Mouse (Mus musculus): ENCODE results near the gene Eif2ak3.

Gene Eif2ak3

DNA sequence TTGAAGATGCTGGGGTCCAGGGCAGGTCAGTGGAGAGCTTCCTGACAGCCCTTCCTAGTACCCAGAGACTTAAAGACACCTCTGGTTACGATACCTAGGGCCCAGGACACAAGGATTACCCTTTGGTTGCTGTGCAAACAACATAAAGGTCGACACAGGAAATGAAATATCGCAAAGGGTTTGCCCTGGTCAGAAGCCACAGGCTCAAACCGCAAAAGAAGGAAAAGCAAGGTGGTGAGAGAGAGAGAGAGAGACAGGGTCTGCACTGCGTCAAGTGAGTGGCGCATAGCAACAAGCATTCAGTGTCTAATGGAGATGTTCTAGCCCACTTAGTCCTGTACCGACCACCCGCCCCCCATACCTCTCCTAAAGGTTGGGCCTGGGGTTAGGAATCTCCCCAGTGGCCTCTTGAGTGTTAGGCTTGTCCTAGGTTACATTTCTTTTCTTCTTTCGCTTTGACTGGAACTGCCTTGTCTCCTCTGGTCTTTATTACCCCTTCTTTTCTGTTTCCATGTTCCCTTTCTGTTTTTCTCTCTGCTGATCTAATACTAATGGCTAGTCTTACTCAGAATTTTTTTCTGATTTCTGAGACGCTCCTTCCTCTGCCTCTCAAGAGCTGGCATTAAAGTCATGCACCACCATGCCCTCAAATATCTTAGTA is 13.0 kb upstream of the Eif2ak3 start:
- DNase-seq (ENCODE audit: low spot score): no peak

DNA sequence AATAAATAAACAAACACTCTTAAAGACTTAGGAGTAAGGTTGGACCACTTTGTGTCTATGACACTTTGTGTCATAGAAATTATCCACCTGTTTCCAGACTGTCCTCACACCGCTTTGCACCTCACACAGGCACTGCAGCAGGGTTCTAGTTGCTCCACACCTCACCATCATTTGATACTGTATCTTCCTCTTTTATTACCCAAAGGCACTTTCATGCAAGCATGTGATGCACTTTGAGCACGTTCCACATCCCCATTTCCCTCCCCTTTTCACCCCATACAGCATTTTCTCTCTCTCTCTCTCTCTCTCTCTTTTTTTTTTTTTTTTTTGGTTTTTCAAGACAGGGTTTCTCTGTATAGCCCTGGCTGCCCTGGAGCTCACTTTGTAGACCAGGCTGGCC is 7.0 kb upstream of the Eif2ak3 start:
- no peak for DNase-seq (ENCODE audit: low spot score)

- DNase-seq (ENCODE audit: low spot score): no peak
Observed at GRCm38 (mm10) chr6:70838532-70838931, 5.8 kb upstream of the Eif2ak3 start.

- no peak for DNase-seq (ENCODE audit: low spot score)
Observed at GRCm38 (mm10) chr6:70840281-70840680, 4.0 kb upstream of the Eif2ak3 start.

- no peak for DNase-seq (ENCODE audit: low spot score)
Observed at GRCm38 (mm10) chr6:70842991-70843390, 1.3 kb upstream of the Eif2ak3 start.

DNA sequence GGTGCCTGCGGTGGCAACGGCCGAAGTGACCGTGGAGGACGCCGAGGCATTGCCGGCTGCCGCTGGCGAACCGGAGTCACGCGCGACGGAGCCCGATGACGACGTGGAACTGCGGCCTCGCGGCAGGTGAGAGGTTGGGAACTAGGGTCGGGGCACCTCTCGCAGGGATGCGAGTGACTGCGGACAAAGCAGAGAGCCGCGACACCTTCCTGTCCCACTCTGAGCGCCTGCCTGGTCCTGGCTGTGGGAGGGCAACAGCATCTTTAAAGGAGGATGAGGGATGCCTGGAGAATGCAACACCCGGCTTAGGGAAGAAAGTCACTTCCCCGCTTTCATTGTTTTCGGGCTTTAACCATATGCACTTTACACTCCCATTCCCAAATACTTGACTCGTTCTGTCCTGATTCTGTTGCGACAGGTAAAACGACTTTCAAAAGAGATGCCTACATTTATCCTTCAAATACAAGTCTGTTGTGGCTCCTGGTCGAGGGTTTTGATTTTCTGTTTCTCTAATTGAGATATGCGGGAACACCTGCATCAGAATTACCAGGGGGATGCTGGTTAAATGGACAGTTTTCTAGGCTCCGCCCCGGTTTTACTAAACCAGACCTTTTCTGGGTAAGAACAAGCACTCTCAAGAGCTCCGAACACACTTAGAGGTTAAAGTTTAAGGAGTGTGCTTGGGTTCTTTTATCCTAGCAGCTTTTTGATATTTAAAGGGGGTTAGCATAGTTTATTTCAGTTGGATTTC is 756 bp downstream of the Eif2ak3 start:
- no peak for DNase-seq (ENCODE audit: low spot score)

DNA sequence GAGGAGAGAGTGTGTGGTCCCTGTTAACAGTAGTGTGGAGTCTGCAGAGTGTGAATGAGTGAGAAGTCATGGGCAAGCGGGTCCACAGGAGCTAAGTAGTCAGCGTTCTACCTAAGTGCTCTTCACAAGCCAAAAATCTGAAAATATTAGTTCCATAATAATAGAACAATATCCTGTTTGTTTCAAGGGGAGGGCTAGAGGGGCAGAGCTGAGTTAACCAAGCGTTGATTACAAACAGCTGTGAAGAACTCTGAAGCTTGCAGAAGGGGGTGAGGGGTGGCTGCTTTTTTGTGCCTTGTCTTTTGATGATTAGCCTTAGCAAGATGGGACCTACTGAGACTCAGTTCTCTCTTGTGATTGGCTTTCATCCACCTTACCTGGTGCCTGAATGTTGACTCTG is 3.1 kb downstream of the Eif2ak3 start:
- DNase-seq (ENCODE audit: low spot score): no peak

- DNase-seq (ENCODE audit: low spot score): no peak
Observed at GRCm38 (mm10) chr6:70853371-70853770, 9.1 kb downstream of the Eif2ak3 start.

GRCm38 (mm10) chr6:70855529-70856309 is 11.4 kb downstream of the Eif2ak3 start:
- no peak for DNase-seq (ENCODE audit: low spot score)

GRCm38 (mm10) chr6:70862726-70863125 is 18.4 kb downstream of the Eif2ak3 start:
- no peak for DNase-seq (ENCODE audit: low spot score)

GRCm38 (mm10) chr6:70864285-70864684 is 20.0 kb downstream of the Eif2ak3 start:
- no peak for DNase-seq (ENCODE audit: low spot score)

- no peak for DNase-seq (ENCODE audit: low spot score)
Observed at GRCm38 (mm10) chr6:70866761-70867160, 22.4 kb downstream of the Eif2ak3 start.

- DNase-seq (ENCODE audit: low spot score): no peak
Observed at GRCm38 (mm10) chr6:70867297-70867696, 23.0 kb downstream of the Eif2ak3 start.

DNA sequence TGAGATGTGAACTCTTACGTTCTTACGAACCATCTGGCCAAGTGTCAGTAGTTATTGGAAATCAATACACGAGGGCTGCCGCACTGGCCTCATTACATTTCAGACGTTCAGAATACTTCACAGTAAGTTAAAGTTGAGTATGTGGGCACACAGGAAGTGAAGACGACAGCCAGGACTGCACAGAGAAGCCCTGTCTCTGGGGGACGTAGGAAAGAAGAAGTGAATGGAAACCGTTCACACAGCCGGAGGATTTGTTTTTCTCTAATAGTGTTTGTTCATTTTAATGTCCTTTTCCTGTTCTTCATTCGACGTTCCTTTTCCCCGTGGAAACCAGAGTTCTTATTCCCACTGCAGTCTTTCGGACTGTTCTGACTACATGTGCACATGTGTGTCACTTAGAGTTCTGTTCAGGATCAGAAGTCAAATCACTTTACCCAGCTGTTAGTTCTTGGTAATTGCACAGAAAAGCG is 27.2 kb downstream of the Eif2ak3 start:
- DNase-seq (ENCODE audit: low spot score): no peak

- DNase-seq (ENCODE audit: low spot score): no peak
Observed at GRCm38 (mm10) chr6:70872128-70872527, 27.8 kb downstream of the Eif2ak3 start.

DNA sequence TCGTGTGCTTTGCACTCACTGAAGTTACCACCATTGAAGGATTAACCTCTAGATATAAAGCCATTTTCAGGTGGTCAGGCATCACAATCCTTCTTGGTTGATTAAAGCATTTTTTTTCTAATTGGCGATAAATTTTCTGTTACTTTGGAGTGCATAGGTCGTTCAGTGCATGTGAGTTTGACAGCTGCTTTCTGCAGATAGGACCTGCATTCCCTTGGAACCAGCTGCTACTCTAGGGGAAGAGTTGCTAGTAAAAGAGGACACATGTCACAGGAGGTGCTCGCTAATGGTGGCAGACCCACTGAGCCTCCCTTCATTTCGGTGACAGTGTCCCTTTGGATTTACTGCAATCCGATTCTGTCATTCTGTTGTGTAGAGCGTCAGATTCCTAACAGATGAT is 28.3 kb downstream of the Eif2ak3 start:
- no peak for DNase-seq (ENCODE audit: low spot score)

- no peak for DNase-seq (ENCODE audit: low spot score)
Observed at GRCm38 (mm10) chr6:70874035-70874775, 29.9 kb downstream of the Eif2ak3 start.

DNA sequence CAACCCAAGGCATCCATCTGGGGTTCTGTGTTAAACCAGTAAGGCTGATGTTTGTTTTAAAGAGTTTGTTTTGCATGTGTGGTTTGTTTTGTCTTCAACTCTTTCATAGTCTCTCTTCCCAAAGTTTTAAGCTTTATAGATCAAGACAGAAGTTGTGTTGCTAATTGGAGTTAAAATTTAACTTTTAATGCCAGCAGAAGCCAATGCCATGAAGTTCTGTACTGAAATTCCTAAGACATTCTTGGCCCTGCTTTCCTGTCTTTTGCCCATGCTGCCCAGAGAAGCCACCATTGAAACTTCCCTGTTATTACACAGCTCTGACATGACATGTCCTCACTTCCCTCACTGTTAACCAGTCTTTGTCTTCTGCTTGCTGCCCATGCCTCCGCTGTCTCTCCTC is 30.7 kb downstream of the Eif2ak3 start:
- no peak for DNase-seq (ENCODE audit: low spot score)

DNA sequence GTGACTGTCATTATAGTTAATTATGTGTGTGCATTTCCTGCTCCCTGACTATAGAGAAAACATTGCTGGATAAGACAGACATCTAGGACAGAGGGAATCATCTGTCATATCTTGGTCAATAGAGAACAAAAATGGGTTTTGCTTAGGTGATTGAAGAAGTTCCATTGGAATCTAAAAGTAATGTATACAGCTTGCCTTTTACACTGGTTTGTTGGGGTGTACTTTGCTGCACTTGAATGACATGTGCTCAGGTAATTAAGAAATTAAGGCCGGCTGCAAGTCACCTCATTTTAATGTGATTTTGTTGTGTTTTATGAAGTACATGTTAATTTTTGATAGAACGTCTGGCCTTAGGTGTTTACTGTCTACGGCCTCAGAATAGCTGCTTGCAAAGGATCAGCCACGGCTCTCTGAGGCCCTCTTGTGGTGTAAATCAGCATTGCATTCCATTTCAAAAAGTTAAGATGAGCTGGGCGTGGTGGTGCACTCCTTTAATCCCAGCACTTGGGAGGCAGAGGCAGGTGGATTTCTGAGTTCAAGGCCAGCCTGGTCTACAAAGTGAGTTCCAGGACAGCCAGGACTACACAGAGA is 36.5 kb downstream of the Eif2ak3 start:
- DNase-seq (ENCODE audit: low spot score): peak; percentile 37

DNA sequence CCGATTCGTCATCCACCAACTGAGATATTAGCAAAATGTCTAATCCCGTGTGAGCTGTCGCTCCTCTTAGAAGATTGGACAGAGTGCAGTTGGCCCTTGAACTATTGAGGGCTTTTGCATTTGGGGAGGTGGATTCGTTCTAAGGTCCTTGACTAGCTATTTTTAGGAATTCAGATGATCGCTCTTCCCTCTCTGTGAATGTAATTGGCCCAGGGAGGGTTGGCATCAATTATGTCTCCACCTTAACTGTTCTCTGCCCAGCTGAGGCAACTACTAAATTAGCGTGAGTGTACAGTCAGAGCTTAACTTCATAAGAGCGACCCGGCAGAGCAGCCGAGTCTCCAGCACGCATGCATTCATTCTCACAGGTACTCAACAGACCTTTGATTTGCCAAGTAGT is 43.7 kb downstream of the Eif2ak3 start:
- DNase-seq (ENCODE audit: low spot score): no peak

DNA sequence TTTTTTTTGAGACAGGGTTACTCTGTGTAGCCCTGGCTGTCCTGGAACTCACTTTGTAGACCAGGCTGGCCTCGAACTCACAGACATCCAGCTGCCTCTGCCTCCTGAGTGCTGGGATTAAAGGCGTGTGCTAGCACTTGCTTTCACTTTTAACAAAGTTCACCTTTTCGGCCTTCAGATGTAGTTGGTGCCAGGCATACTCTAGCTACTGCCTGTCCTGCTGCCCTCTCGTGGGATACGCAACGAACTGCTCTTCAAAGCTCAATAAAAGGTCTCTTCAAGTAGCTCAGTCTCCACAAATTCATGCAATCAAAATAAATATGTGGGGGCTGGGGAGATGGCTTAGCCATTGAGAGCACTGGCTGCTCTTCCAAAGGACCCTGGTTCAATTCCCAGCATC is 53.9 kb downstream of the Eif2ak3 start:
- no peak for DNase-seq (ENCODE audit: low spot score)

GRCm38 (mm10) chr6:70899594-70900003 is 55.3 kb downstream of the Eif2ak3 start:
- DNase-seq (ENCODE audit: low spot score): no peak
